Mouse (Mus musculus): ENCODE data around the gene Tbxas1. TPM values are rescaled to one million over a fixed set of nuclear protein-coding genes. Genes with fewer than 3 reads are reported as not detected.

Tbxas1 gene
- polyA plus RNA-seq, 1 experiment from 2014 or later: 2.2 TPM

Other genes starting within 250 kb of the Tbxas1 start
- 0.16 TPM in 1 of 2 replicates, not detected in the other for gene Klrg2, start 238.2 kb upstream of the Tbxas1 start, polyA plus RNA-seq (2014; fragmentation: Nextera tagmentation; extraction: Ambion mirVana)
- gene Clec2l, start 212.3 kb upstream of the Tbxas1 start, polyA plus RNA-seq (2014; fragmentation: Nextera tagmentation; extraction: Ambion mirVana): 22.3 and 25.2 TPM in 2 replicates
- 33.8 and 36.9 TPM in 2 replicates for gene Hipk2, start 761 bp downstream of the Tbxas1 start, polyA plus RNA-seq (2014; fragmentation: Nextera tagmentation; extraction: Ambion mirVana)
- gene Parp12, start 242.9 kb downstream of the Tbxas1 start, polyA plus RNA-seq (2014; fragmentation: Nextera tagmentation; extraction: Ambion mirVana): 3.3 and 3.9 TPM in 2 replicates

Measured in hindbrain, embryonic 14.5 days (tissue).